Mouse (Mus musculus) 3T3-L1 (cell line): Measurements from ENCODE around the gene Bora.

Experiments
- DNase-seq: peaks from one replicate; pipeline ENCODE4 v3.0.0-alpha.2; 2015; ENCODE audit warnings: low read depth, low spot score

Bora gene

DNA sequence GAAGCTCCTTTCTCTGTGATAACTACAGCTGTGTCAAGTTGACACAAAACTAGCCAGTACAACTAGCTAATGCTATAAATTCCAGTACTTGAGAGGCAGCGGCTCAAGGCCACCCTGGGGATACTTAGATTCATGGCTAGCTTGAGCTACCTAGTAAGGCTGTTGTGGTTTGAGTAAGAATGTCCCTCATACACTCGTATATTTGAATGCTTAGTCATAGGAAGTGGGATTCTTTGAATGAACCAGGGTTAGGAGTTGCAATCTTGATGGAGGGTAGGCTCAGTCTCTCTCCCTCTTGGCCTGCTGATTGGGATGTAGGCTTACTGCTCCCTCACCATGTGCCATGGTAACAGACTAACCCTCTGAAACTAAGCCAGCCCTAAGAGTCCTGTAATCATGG, 17.1 kb downstream of the Bora start:
- peak; percentile 51 for DNase-seq

DNA sequence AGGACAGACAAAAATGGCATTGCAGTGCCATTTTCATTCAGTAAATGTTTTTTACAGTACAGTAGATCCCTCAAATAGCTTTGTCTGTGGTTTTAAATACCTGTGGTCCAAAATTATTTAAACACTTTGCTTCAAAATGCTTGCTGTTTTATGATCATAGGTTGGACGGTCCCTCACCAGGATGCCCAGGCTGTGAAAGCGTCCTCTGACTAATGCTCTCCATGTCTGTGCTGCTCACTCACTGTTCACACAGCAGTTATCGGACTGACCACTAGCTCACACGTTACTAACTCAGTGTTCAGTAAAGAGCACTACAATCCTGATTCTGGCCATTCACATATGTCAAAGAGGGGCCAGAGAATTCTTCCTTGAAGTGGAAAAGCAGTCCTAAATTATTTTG, 25.1 kb downstream of the Bora start:
- peak; percentile 46 for DNase-seq

DNA sequence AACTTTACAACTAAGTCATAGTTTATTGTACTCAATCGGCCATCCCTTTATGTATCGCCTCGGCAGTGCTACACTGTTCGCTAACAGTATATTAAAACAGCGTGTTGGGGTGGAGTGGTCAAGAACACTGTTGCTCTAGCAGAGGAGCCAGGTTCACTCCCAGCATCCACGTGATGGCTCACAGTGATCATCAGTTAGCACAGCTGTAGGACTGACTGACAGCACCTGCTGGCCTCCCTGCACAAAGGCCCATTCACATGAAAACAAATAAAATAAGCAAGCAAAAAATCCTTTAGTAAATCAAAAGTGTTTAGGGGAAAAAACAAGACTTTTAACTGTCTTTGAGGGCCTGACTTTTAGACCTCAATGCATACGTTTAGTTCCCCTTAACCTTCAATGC, 42.9 kb downstream of the Bora start:
- no peak for DNase-seq

DNA sequence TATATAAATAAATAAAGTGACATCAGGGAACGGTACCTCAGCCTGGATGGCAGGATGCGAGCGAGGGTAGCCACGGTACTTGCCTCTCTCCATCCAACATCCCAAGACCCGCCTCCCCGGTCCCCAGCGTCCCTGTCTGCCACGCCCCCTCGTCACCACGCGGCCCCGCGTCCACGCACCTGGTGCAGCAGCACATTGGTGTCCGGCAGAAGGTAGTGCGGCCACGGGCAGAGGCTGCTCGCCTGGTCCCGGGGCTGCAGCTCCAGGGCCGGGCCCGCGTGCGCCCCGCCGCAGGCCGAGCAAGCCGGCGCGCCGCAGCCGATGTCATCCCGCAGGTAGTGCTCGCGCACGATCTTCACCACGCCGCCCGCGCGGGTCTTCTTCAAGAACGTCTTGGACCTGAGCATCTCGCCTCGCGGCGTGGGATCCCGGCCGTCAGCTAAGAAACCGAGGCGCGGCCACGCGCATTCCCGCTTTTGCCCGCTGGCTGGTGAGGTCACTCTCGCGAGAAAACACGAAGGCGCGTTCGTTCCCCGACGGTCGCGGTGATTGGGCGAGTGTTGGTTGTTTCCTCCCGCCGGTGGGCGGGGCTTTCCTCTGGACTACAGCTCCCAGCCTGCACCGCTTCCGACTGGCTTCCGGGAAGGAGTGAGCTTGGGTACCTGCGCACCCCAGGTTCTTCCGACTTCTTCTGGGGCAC, 53.4 kb downstream of the Bora start, which contains the start of the genes Pibf1 and Dis3:
Gene Pibf1, plus strand, starts transcription at position 158 of the 700 bp plus-strand sequence.
Gene Dis3, minus strand, starts transcription at position 504 of the 700 bp plus-strand sequence.
- peak; percentile 98 for DNase-seq

DNA sequence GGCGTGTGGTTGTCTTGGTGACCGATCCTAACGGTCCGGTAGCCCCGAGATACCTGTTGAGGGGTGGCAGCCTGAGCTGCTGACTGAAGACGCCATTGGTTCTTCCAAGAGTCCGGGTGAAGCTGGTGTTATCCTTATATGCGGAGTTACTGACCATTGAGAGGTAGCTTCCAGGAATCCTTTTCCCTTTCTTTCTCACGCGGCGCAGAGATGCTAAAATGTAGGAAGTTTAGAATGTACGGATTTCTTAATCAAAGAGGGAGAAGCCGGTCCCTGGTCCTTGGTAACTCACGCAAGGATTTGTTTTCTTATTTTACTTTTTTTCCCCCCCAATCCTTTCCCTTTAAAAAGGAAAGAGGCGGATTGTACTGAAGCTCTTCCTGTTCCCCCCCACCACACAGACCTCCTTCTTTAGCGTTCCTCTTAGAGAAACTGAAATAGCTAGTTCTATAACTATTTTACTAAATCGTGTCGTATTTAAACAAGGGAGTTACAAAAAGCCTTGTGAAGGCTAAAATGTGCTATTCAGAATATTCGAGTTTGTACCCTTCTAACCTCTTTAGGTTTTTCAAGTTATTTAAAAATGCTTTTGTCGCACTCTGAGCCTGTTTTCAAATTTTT, 54.1 kb downstream of the Bora start:
- peak; percentile 55 for DNase-seq

DNA sequence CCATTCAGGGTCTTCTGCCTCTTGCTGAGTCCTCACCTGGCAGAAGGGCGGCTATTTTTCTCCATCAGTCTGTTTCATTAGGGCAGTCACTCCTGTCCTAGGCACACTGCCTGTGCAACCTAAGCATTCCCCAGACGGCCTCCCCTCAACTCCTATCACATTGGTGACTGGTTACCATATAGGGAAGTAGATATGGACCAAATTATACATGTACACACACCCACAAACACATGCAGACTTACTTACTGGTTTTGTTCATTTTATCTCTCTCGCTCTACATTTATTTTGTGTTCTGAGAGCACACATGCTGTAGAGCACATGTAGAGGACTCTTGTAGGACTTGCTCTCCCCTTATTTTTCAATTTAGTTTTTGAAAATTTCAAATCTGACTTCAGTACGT, 57.0 kb downstream of the Bora start:
- DNase-seq, result no peak

DNA sequence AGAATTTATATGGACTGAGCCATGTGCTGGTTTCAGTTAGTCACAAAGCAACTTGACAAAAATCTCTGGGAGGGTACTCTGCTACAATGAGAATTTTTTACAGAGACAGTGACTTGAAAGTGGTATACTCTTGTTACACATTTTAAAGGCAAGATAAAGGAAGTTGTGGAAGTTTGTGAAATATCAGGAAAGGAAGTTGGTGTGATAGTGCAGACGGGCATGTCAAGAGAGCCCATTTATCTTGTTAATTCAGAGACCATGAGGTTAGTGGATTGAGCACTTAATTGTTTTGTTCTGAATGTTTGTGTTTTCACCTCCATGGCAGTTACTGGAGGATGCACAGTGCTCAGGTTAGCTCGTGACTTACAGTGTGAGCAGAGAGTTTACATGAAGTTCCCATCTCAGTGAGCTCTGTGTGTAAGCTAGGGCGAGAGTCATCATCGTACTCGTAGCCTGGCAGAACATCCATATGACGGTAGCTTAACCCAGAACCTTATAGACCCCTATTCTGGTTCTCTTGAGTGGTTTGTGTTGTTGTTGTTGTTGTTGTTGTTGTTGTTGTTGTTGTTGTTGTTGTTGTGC, 58.6 kb downstream of the Bora start:
- DNase-seq, result no peak

DNA sequence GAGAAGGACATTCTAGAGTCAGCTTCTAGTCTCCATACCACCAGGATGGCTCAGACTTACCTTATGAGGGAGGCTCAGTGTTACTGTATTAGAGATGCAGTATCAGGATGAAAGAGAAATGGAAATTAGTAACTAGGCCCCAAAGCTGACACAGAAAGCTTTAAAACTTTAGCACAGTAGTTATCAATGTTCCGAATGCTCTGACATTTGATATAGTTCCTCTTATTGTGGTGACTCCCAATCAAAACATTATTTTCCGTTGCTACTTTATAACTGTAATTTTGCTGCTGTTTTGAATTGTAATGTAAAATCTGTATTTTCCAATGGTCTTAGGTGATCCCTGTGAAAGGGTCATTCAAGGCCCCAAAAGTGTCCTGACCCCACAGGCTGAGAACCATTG, 60.6 kb downstream of the Bora start:
- DNase-seq, result no peak

DNA sequence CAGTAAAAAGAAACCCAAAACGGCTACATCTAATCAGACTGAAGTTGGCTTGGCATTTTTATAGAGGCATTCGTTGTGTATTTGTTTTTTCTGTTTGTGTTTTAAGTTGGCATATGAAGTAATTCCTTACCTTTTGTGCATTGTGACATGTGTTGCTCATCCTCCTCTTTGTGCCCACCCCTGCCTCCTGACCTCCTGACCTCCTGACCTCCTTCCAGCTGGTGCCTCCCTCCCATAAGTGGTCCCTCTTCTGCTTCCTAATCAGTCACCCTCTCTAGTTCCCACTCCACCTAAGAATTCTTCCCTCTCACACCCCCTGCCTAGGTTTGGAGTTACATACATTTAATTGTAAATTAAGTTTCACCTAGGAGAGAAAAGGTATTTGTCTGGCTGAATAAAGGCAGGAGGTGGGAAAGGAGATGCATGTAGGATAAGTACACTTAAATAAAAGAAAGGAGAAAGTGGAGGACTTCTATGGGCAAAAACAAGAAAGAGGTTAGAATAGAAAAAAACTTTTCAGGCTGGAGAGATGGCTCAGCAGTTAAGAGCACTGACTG, 61.7 kb downstream of the Bora start:
- no peak for DNase-seq

DNA sequence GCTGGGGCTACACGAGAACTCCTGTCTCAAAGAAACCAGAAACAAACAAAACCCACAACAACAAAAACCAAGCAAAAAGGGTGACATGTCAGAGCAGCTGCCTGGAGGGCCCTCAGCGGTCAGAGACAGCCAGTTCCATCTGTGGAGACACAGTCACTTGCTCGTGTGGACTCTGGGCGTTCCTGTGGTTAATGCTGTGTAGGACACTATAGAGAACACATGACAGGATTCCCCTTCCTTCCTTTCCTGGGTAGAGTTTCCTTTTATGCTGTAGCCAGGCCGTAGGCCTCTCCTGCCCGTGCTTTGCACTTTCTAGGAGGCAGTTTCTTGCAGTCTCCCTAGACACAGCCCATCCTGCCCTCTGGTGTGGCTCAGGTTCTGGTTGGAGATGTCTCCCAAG, 62.7 kb downstream of the Bora start:
- no peak for DNase-seq

DNA sequence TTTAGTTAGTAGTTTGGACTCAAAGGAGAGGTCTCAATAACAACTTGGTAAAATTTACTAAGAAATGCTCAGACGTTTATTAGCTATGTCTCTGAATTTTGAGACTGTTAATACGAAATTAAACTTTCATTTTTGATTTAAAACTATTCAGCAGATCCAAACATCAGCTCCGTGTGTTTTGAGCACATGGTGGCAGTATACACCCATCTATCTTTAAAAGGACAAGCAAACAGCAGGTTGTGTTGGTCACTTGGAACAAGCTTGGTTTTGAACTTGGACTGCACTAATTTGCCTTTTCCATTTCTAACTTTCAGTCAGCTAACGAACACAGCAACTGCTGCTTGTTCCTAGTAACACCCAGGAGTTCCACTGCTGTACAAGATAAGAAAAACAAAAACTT, 71.6 kb downstream of the Bora start:
- no peak for DNase-seq

DNA sequence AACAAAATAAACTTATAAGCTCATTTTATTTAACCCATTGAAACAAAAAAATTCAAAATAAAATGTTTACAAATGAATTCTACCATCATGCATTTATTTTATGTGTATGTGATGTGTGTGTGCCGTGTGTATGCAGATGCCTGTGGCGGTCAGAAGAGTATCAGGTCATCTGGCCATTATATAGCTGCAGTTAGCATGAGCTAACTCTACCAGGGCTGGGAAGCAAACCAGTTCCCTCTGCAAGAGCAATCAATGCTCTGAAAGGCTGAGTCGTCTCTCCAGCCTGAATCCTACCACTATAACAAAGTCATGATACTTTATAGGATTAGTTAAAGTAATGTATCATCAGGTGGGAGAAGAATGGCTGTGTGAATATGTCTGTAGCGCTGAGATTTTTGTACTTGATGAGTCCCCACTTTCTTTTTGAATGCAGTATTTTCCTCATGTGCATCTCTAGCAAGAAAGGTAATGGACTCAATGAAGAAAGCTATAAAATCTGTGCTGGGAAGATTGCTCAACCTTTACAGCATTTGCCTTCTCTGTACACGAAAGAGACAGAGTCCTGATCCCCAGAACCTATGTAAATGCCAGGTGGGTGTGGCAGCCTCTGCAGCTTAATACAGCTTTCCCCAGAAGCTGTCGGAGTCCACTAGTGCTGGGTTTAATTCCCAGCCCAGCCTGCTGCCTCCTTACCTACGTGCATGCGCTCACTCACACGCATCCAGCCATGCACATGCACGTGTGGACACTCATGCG, 75.7 kb downstream of the Bora start:
- DNase-seq, result no peak

DNA sequence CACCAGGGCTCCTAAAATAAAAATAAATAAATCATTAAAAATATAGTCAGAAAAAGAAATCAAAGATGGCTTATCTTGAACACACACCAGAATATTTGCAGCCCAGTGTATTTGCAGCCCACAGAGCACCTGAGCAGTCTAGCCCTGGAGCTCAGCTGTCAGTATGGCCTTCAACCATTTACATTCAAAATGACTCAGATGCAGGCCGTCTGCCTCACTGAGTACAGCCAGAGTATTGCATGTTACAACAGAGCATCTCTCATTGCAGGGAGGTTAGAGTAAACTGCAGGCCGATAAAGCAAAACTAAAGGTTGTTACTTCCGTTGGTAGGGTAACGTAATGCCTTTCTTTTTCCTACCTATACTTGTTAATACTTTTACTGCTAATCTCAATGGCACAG, 78.1 kb downstream of the Bora start:
- no peak for DNase-seq
